Mouse (Mus musculus): ENCODE measurements at regions not wholly inside any gene's neighbourhood (a gene's known extent, or its start where the extent isn't known, plus 50 kb on each side); places are given as distances from the start of the nearest gene placed in this dataset.

GRCm38 (mm10) chr12:25353402-25353896 lies 256.5 kb upstream of the Id2 start:
- TF ChIP-seq POLR2A (IDR thresholded peaks at IDR 0.05; ENCODE audit: insufficient read depth, low read depth, low read length) (no peak), CTCF (IDR thresholded peaks at IDR 0.05) (no peak)
